Mouse (Mus musculus): ENCODE data around the gene Ms4a12. TPM values are rescaled to one million over a fixed set of nuclear protein-coding genes. Genes with fewer than 3 reads are reported as not detected.

The Ms4a12 gene
- polyA plus RNA-seq, 2 experiments = not detected

DNA sequence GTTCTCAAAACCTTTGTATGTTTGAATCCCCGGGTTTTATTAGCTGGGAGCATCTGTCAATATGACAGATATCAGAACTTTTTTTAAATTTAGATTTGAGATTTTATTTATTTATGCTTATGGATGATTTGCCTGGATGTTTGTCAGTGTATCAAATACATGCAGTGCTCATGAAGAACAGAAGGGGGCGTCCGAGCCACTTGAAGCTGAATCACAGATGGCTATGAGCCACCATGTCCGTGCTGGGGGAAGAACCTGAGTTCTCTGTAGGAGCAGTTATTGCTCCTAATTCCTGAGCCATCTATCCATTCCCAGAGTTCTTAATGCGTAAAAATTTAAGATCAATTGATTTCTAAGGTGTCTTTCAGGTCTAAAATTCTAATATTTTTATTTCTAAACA lies 48.1 kb downstream of the Ms4a12 start:
- Histone ChIP-seq H3K4me1 (ENCODE audit: control insufficient read depth, insufficient read depth, low read length) (no peaks in the 10 kb centered on the region), H3K36me3 (ENCODE audit: control insufficient read depth, insufficient read depth, low read length) (no peaks in the 10 kb centered on the region), H3K27ac (replicated peaks; ENCODE audit: low read depth, low read length) (no peak overlapping the region), H3K27me3 (ENCODE audit: control insufficient read depth, insufficient read depth, low read length) (no peaks in the 10 kb centered on the region), H3K4me3 (replicated peaks; ENCODE audit: low read length) (no peak overlapping the region), H3K4me2 (replicated peaks; ENCODE audit: low read depth, low read length, severe bottlenecking) (no peak overlapping the region), H3K9me3 (ENCODE audit: control insufficient read depth, low read length) (no peaks in the 10 kb centered on the region), H3K9ac (ENCODE audit: low read depth, low read length, severe bottlenecking) (no peak overlapping the region)
- TF ChIP-seq POLR2A (IDR thresholded peaks at IDR 0.05; ENCODE audit: borderline replicate concordance, extremely low read depth, insufficient read depth, insufficient read length) = no peak
- no peak for ATAC-seq (ENCODE audit: low FRiP score, low read depth)
- 12% methylated on average over 5 of the region's 5 CpGs for WGBS
- DNase-seq (ENCODE audit: low spot score) = no peak

DNA sequence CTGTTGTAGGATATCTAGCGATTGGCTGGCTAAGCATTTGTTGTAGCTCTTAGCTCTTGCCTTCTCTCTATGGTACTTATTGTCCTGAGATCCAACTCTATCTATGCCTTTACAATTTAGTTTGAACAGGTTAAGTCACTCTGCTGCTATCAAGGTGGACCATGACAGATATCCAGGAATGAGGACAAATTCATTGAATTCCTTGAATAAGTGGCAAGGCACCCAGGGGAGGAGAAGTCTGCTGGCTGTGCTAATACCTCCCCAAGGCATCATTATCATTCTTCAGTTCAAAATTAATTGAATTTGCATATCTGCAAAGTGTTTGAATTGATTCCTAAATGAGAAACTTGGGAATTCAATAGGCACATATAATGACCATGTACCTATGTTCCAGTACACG lies 54.8 kb downstream of the Ms4a12 start:
- Histone ChIP-seq H3K27me3 (ENCODE audit: control insufficient read depth, insufficient read depth, low read length) (no peaks in the 10 kb centered on the region), H3K36me3 (ENCODE audit: control insufficient read depth, insufficient read depth, low read length) (no peaks in the 10 kb centered on the region), H3K4me1 (ENCODE audit: control insufficient read depth, insufficient read depth, low read length) (no peaks in the 10 kb centered on the region), H3K4me3 (replicated peaks; ENCODE audit: low read length) (no peak overlapping the region), H3K4me2 (replicated peaks; ENCODE audit: low read depth, low read length, severe bottlenecking) (no peak overlapping the region), H3K9me3 (ENCODE audit: control insufficient read depth, low read length) (no peaks in the 10 kb centered on the region), H3K9ac (ENCODE audit: low read depth, low read length, severe bottlenecking) (no peak overlapping the region), H3K27ac (replicated peaks; ENCODE audit: low read depth, low read length) (no peak overlapping the region)
- WGBS = 71% methylated on average over 2 of the region's 2 CpGs
- ATAC-seq (ENCODE audit: low FRiP score, low read depth) = no peak
- no peak for DNase-seq (ENCODE audit: low spot score)
- no peak for TF ChIP-seq POLR2A (IDR thresholded peaks at IDR 0.05; ENCODE audit: borderline replicate concordance, extremely low read depth, insufficient read depth, insufficient read length)

DNA sequence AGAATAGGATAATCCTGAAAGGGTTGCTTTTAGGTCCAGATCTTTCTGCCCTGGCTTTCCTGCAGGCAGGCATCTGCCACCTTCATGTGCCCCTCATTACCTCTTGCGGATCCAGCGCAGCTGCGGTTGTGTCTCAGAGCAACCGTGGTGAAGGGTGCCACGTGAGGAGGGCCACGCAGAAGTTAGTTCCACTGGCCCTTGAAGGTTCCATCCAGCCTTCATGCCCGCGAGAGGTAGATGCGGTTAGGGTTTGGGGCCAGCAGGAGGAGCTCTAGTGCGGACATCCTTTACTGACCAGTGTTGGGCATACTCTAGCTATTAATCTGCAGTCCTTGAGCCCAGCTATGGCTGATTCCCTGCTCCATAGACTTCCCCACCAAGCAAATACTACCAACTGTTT lies 67.1 kb downstream of the Ms4a12 start, which contains the start of gene 1700025F22Rik:
Gene 1700025F22Rik, minus strand, starts transcription at position 149 of the 400 bp plus-strand sequence.
- ATAC-seq (ENCODE audit: low FRiP score, low read depth) (no peak), DNase-seq (ENCODE audit: low spot score) (no peak)
- TF ChIP-seq POLR2A (IDR thresholded peaks at IDR 0.05; ENCODE audit: borderline replicate concordance, extremely low read depth, insufficient read depth, insufficient read length) = no peak
- Histone ChIP-seq H3K4me2 (replicated peaks; ENCODE audit: low read depth, low read length, severe bottlenecking) (no peak within 1 kb of the TSS), H3K4me1 (ENCODE audit: control insufficient read depth, insufficient read depth, low read length) (no peaks in the 10 kb centered on the region), H3K36me3 (ENCODE audit: control insufficient read depth, insufficient read depth, low read length) (no peaks in the 10 kb centered on the region), H3K4me3 (replicated peaks; ENCODE audit: low read length) (no peak within 1 kb of the TSS), H3K27me3 (ENCODE audit: control insufficient read depth, insufficient read depth, low read length) (no peaks in the 10 kb centered on the region), H3K27ac (replicated peaks; ENCODE audit: low read depth, low read length) (no peak within 1 kb of the TSS), H3K9me3 (ENCODE audit: control insufficient read depth, low read length) (no peaks in the 10 kb centered on the region), H3K9ac (ENCODE audit: low read depth, low read length, severe bottlenecking) (no peak within 1 kb of the TSS)
- 43% methylated on average over 10 of the region's 10 CpGs for WGBS

Other genes starting within 250 kb of the Ms4a12 start
- gene Ms4a15, start 239.2 kb downstream of the Ms4a12 start, polyA plus RNA-seq (2012; rRNA removed) = not detected in 2 replicates
- gene Ms4a15, start 239.2 kb downstream of the Ms4a12 start, polyA plus RNA-seq (2014; fragmentation: Nextera tagmentation; extraction: Ambion mirVana) = not detected in 2 replicates
- gene Ms4a18, start 214.4 kb downstream of the Ms4a12 start, polyA plus RNA-seq (2012; rRNA removed) = 0.05 TPM in 1 of 2 replicates, not detected in the other
- not detected in 2 replicates for gene Ms4a18, start 214.4 kb downstream of the Ms4a12 start, polyA plus RNA-seq (2014; fragmentation: Nextera tagmentation; extraction: Ambion mirVana)
- gene Ms4a8a, start 151.3 kb downstream of the Ms4a12 start, polyA plus RNA-seq (2012; rRNA removed) = 0.06 TPM in 1 of 2 replicates, not detected in the other
- gene Ms4a8a, start 151.3 kb downstream of the Ms4a12 start, polyA plus RNA-seq (2014; fragmentation: Nextera tagmentation; extraction: Ambion mirVana) = not detected in 2 replicates
- not detected in 2 replicates for gene 1700017D01Rik, start 101.6 kb downstream of the Ms4a12 start, polyA plus RNA-seq (2012; rRNA removed)
- not detected in 2 replicates for gene 1700017D01Rik, start 101.6 kb downstream of the Ms4a12 start, polyA plus RNA-seq (2014; fragmentation: Nextera tagmentation; extraction: Ambion mirVana)
- gene 1700025F22Rik, start 67.1 kb downstream of the Ms4a12 start, polyA plus RNA-seq (2012; rRNA removed) = not detected in 2 replicates
- not detected in 2 replicates for gene 1700025F22Rik, start 67.1 kb downstream of the Ms4a12 start, polyA plus RNA-seq (2014; fragmentation: Nextera tagmentation; extraction: Ambion mirVana)
- gene Ms4a13, start 35.7 kb downstream of the Ms4a12 start, polyA plus RNA-seq (2012; rRNA removed) = not detected in 2 replicates
- not detected in 2 replicates for gene Ms4a13, start 35.7 kb downstream of the Ms4a12 start, polyA plus RNA-seq (2014; fragmentation: Nextera tagmentation; extraction: Ambion mirVana)
- gene Ms4a1, start 33.8 kb upstream of the Ms4a12 start, polyA plus RNA-seq (2012; rRNA removed) = not detected in 2 replicates
- not detected in 2 replicates for gene Ms4a1, start 33.8 kb upstream of the Ms4a12 start, polyA plus RNA-seq (2014; fragmentation: Nextera tagmentation; extraction: Ambion mirVana)
- not detected in 2 replicates for gene Ms4a5, start 51.4 kb upstream of the Ms4a12 start, polyA plus RNA-seq (2012; rRNA removed)
- not detected in 2 replicates for gene Ms4a5, start 51.4 kb upstream of the Ms4a12 start, polyA plus RNA-seq (2014; fragmentation: Nextera tagmentation; extraction: Ambion mirVana)
- 0.35 and 0.41 TPM in 2 replicates for gene Ms4a14, start 82.0 kb upstream of the Ms4a12 start, polyA plus RNA-seq (2012; rRNA removed)
- gene Ms4a14, start 82.0 kb upstream of the Ms4a12 start, polyA plus RNA-seq (2014; fragmentation: Nextera tagmentation; extraction: Ambion mirVana) = 0.10 and 0.11 TPM in 2 replicates
- gene Ms4a7, start 103.7 kb upstream of the Ms4a12 start, polyA plus RNA-seq (2012; rRNA removed) = 4.6 and 5.7 TPM in 2 replicates
- gene Ms4a7, start 103.7 kb upstream of the Ms4a12 start, polyA plus RNA-seq (2014; fragmentation: Nextera tagmentation; extraction: Ambion mirVana) = 11.2 and 12.3 TPM in 2 replicates
- 1.2 and 1.9 TPM in 2 replicates for gene Ms4a4a, start 143.1 kb upstream of the Ms4a12 start, polyA plus RNA-seq (2012; rRNA removed)
- gene Ms4a4a, start 143.1 kb upstream of the Ms4a12 start, polyA plus RNA-seq (2014; fragmentation: Nextera tagmentation; extraction: Ambion mirVana) = 3.3 and 4.4 TPM in 2 replicates
- gene Ms4a4c, start 172.3 kb upstream of the Ms4a12 start, polyA plus RNA-seq (2012; rRNA removed) = 0.49 and 0.60 TPM in 2 replicates
- gene Ms4a4c, start 172.3 kb upstream of the Ms4a12 start, polyA plus RNA-seq (2014; fragmentation: Nextera tagmentation; extraction: Ambion mirVana) = 0.69 and 2.2 TPM in 2 replicates
- 0.06 TPM in 1 of 2 replicates, not detected in the other for gene Ms4a4b, start 211.1 kb upstream of the Ms4a12 start, polyA plus RNA-seq (2012; rRNA removed)
- gene Ms4a4b, start 211.1 kb upstream of the Ms4a12 start, polyA plus RNA-seq (2014; fragmentation: Nextera tagmentation; extraction: Ambion mirVana) = 0.19 and 0.26 TPM in 2 replicates
- 4.2 and 7.2 TPM in 2 replicates for gene Ms4a6c, start 236.9 kb upstream of the Ms4a12 start, polyA plus RNA-seq (2012; rRNA removed)
- gene Ms4a6c, start 236.9 kb upstream of the Ms4a12 start, polyA plus RNA-seq (2014; fragmentation: Nextera tagmentation; extraction: Ambion mirVana) = 6.8 and 9.4 TPM in 2 replicates